Mouse (Mus musculus): ENCODE measurements around the gene Npc2. TPM values are rescaled to one million over a fixed set of nuclear protein-coding genes. Genes with fewer than 3 reads are reported as not detected.
A peak's percentile ranks its signal among the peaks of the same experiment; 100 is the strongest.

The Npc2 gene
- polyA plus RNA-seq, 1 experiment = 140 TPM

DNA sequence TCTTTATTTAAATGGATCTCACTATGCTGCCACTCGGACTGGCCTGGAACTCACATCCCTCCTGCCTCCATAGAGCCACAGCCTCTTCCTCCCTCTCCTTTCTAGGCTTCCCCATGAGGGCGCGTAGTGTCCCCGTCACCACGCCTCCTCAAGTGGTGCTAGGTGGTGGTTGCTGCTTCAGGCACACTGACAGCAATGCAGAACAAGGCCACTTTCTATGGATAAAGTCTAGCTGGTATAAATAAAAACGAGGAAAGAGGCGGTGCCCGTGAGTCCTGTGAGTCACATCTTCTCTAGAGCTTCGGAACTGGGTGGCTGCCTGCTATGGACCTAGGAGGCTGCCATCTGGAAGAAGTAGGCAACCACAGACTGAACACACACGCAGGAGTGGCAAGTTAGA lies 16.9 kb downstream of the Npc2 start:
- 92% methylated on average over 10 of the region's 10 CpGs for WGBS
- no peak overlapping the region for H3K27ac ChIP-seq (ENCODE audit: insufficient read depth, low read length)
- H3K4me1 ChIP-seq (ENCODE audit: control insufficient read depth, insufficient read depth, insufficient read length) = no peaks in the 10 kb centered on the region
- no peak for TF ChIP-seq POLR2A (IDR thresholded peaks at IDR 0.05; ENCODE audit: low read depth, low read length)
- no peak for TF ChIP-seq CTCF (IDR thresholded peaks at IDR 0.05; ENCODE audit: extremely low read depth, insufficient read depth, insufficient read length, insufficient replicate concordance)
- peaks cover 17% of the 10 kb centered on the region for H3K36me3 ChIP-seq (ENCODE audit: control insufficient read depth, insufficient read depth, low read length)
- no peaks in the 10 kb centered on the region for H3K27me3 ChIP-seq (ENCODE audit: control insufficient read depth, insufficient read depth, low read length)
- no peak overlapping the region for H3K4me3 ChIP-seq (ENCODE audit: extremely low read depth, insufficient read depth, insufficient read length)
- DNase-seq (ENCODE audit: low read depth in 1 of 2, low spot score in 2 of 2) = no peak

DNA sequence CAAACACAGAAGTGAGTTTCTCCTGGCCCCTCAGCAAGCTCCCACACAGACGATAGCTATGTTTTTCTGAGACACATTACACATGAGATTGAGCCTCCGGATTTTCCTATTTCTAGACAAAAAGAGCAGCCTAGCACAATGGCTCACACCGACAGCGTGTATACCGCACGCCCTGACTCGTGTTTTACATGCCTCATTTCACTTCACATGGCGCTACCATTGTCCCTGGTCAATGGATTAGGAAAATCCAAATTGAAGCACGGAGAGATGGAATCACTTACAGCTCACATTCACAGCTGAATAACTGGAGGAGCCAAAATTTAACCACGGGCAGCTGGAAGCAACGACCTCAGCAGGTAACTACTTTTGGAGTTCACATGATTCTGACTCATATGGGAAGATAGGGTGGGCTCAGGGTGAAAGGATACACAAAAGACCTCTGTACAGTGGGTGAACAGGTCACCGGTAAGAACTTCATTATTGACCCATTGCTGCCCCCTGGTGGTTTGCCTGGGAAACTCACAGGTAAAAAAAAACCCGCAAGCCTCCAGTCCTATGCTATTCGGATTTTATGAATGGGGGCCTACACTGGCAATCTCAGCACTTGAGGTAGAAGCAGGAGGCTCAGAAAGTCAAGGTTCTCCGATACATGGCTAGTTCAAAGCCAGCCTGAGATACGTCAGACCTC lies 17.8 kb downstream of the Npc2 start:
- 72% methylated on average over 16 of the region's 16 CpGs for WGBS
- no peak overlapping the region for H3K4me3 ChIP-seq (ENCODE audit: extremely low read depth, insufficient read depth, insufficient read length)
- peak in 1 of 2 experiments; percentile 63 for DNase-seq (ENCODE audit: low read depth in 1 of 2, low spot score in 2 of 2)
- H3K27ac ChIP-seq (ENCODE audit: insufficient read depth, low read length) = no peak overlapping the region
- peaks cover 13% of the 10 kb centered on the region for H3K36me3 ChIP-seq (ENCODE audit: control insufficient read depth, insufficient read depth, low read length)
- H3K4me1 ChIP-seq (ENCODE audit: control insufficient read depth, insufficient read depth, insufficient read length) = peaks cover 5% of the 10 kb centered on the region; the same call in 1 of the 2 replicates
- no peaks in the 10 kb centered on the region for H3K27me3 ChIP-seq (ENCODE audit: control insufficient read depth, insufficient read depth, low read length)
- peak; percentile 48; the same call in 1 of the 2 replicates for TF ChIP-seq CTCF (IDR thresholded peaks at IDR 0.05; ENCODE audit: extremely low read depth, insufficient read depth, insufficient read length, insufficient replicate concordance)
- no peak for TF ChIP-seq POLR2A (IDR thresholded peaks at IDR 0.05; ENCODE audit: low read depth, low read length)

- DNase-seq (ENCODE audit: low read depth in 1 of 2, low spot score in 2 of 2) = no peak
- peaks cover 8% of the 10 kb centered on the region for H3K36me3 ChIP-seq (ENCODE audit: control insufficient read depth, insufficient read depth, low read length)
- no peaks in the 10 kb centered on the region for H3K27me3 ChIP-seq (ENCODE audit: control insufficient read depth, insufficient read depth, low read length)
- TF ChIP-seq POLR2A (IDR thresholded peaks at IDR 0.05; ENCODE audit: low read depth, low read length) = no peak
- TF ChIP-seq CTCF (IDR thresholded peaks at IDR 0.05; ENCODE audit: extremely low read depth, insufficient read depth, insufficient read length, insufficient replicate concordance) = no peak
- peaks cover 5% of the 10 kb centered on the region; the same call in 1 of the 2 replicates for H3K4me1 ChIP-seq (ENCODE audit: control insufficient read depth, insufficient read depth, insufficient read length)
- no peak overlapping the region for H3K27ac ChIP-seq (ENCODE audit: insufficient read depth, low read length)
- H3K4me3 ChIP-seq (ENCODE audit: extremely low read depth, insufficient read depth, insufficient read length) = no peak overlapping the region
- 36% methylated on average over 14 of the region's 14 CpGs for WGBS
Measured at GRCm38 (mm10) chr12:84752131-84752977, 20.6 kb downstream of the Npc2 start.

DNA sequence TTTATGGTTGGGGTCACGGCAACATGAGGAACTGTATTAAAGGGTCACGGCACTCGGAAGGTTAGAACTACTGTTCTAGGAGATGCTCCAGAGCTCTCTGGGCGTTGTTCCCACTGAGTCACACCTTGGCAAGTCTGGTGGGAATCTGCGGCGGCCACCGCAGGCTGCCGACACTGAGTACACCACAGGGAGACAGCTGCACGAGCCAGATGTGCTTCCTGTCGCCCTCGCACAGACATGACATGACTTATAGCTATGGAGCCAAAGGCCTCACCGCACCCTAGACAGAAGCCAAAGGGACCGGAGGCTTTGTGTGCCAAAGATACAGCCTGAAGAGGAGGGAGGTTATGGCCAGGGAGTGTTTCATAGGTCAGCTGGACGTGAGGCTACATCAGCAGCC lies 22.3 kb downstream of the Npc2 start:
- H3K27me3 ChIP-seq (ENCODE audit: control insufficient read depth, insufficient read depth, low read length) = no peaks in the 10 kb centered on the region
- no peak overlapping the region for H3K27ac ChIP-seq (ENCODE audit: insufficient read depth, low read length)
- peaks cover 5% of the 10 kb centered on the region; the same call in 1 of the 2 replicates for H3K4me1 ChIP-seq (ENCODE audit: control insufficient read depth, insufficient read depth, insufficient read length)
- no peak for DNase-seq (ENCODE audit: low read depth in 1 of 2, low spot score in 2 of 2)
- WGBS = 20% methylated on average over 14 of the region's 14 CpGs
- no peaks in the 10 kb centered on the region for H3K36me3 ChIP-seq (ENCODE audit: control insufficient read depth, insufficient read depth, low read length)
- TF ChIP-seq CTCF (IDR thresholded peaks at IDR 0.05; ENCODE audit: extremely low read depth, insufficient read depth, insufficient read length, insufficient replicate concordance) (no peak), POLR2A (IDR thresholded peaks at IDR 0.05; ENCODE audit: low read depth, low read length) (no peak)
- H3K4me3 ChIP-seq (ENCODE audit: extremely low read depth, insufficient read depth, insufficient read length) = no peak overlapping the region

DNA sequence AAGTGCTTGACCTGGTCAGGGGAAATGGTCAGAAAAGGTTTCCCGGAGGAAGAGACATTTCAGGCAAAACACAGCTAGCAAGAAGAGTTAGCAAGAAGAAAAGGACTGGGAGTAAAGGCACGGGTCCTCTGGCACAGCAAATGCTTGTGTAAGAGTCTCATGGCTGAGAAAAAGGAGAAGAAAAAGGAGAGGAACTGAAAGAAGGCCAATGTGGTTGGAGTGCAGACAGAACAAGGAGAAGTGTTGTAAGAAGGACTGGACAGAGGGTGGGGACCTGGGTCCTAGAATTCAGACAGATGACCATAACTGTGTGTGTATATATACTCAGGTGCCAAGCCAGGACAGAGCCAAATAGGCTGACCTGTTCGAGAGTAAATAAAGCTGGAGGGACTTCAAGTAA lies 24.8 kb downstream of the Npc2 start:
- H3K27ac ChIP-seq (ENCODE audit: insufficient read depth, low read length) = no peak overlapping the region
- no peak overlapping the region for H3K4me3 ChIP-seq (ENCODE audit: extremely low read depth, insufficient read depth, insufficient read length)
- no peaks in the 10 kb centered on the region for H3K27me3 ChIP-seq (ENCODE audit: control insufficient read depth, insufficient read depth, low read length)
- H3K4me1 ChIP-seq (ENCODE audit: control insufficient read depth, insufficient read depth, insufficient read length) = peaks cover 5% of the 10 kb centered on the region; the same call in 1 of the 2 replicates
- H3K36me3 ChIP-seq (ENCODE audit: control insufficient read depth, insufficient read depth, low read length) = no peaks in the 10 kb centered on the region
- WGBS = 44% methylated on average over 3 of the region's 3 CpGs
- DNase-seq (ENCODE audit: low read depth in 1 of 2, low spot score in 2 of 2) = no peak
- TF ChIP-seq CTCF (IDR thresholded peaks at IDR 0.05; ENCODE audit: extremely low read depth, insufficient read depth, insufficient read length, insufficient replicate concordance) (no peak), POLR2A (IDR thresholded peaks at IDR 0.05; ENCODE audit: low read depth, low read length) (no peak)

DNA sequence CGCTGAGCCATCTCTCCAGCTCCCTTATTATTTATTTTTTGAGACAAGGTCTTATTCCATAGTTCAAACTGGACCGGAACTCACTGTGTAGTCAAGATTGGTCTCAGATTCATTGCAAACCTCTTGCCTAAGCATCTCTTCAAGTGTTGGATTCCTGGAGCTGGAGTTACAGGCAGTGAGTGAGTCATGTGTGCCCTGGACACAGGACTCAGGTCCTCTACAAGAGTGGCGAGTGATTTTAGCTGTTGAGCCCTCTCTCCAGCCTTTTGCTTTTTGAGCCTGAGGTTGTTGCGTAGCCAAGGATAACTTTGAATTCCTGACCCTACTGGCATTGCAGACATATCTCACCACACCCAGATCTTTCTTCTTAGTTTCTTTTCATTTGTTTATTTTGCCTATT lies 27.3 kb downstream of the Npc2 start:
- Histone ChIP-seq H3K36me3 (ENCODE audit: control insufficient read depth, insufficient read depth, low read length) (no peaks in the 10 kb centered on the region), H3K27ac (ENCODE audit: insufficient read depth, low read length) (no peak overlapping the region), H3K4me3 (ENCODE audit: extremely low read depth, insufficient read depth, insufficient read length) (no peak overlapping the region), H3K4me1 (ENCODE audit: control insufficient read depth, insufficient read depth, insufficient read length) (peaks cover 2% of the 10 kb centered on the region; the same call in 1 of the 2 replicates), H3K27me3 (ENCODE audit: control insufficient read depth, insufficient read depth, low read length) (no peaks in the 10 kb centered on the region)
- no peak for DNase-seq (ENCODE audit: low read depth in 1 of 2, low spot score in 2 of 2)
- no peak for TF ChIP-seq POLR2A (IDR thresholded peaks at IDR 0.05; ENCODE audit: low read depth, low read length)
- WGBS = 90% methylated on average over 4 of the region's 4 CpGs
